Mouse (Mus musculus) ES-Bruce4 (cell line): Measurements from ENCODE around the gene Hdac9.

ENCODE experiments used
- EP300 ChIP-seq: IDR thresholded peaks from 2 replicates; pipeline ENCODE4 v1.6.1; 2011; ENCODE audit warnings: low read depth, low read length; ENCODE audit not compliant: insufficient read depth
- POLR2A ChIP-seq: IDR thresholded peaks from one replicate; pipeline ENCODE4 v1.8.1; 2011; ENCODE audit warnings: low read length; ENCODE audit not compliant: insufficient read depth

DNA sequence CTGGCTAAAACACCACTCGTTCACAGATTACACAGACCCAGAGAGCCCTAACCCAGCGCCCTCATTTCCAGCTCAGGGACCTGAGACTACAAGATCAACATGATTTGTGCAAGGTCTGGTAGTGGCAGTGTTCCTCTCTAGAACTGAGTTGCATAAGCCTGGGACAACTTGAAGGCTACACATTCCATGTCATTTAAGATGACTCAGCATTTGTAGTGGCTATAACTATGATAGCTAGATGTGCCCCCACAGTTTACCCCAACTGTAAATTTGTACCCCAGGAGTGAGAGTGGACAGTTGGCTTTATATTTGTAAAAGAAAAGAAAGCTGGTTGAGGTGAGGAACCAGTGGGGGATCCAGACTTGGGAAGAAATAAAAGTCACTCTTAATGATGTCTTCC is 8.9 kb downstream of the Hdac9 start:
- TF ChIP-seq POLR2A, result no peak
- TF ChIP-seq EP300, result no peak
